Mouse (Mus musculus) forebrain, embryonic 16.5 days (tissue): ENCODE results near the gene Hapln4. TPM values are rescaled to one million over a fixed set of nuclear protein-coding genes. Genes with fewer than 3 reads are reported as not detected.

Experiments
- ATAC-seq: fragments of 200-750 bp; cut with Nextera tagmentation; 2 replicates; pipeline ENCODE4 v1.8.0; 2017; ENCODE audit warnings: mild to moderate bottlenecking, moderate library complexity
- H3K27ac ChIP-seq: fragments of 300-500 bp; sonication (generic); 2 replicates; pipeline ENCODE4 v1.5.1; 2014; ENCODE audit warnings: low read length, control low read depth
- H3K27me3 ChIP-seq: fragments of 300-500 bp; sonication (generic); replicated peaks from 2 replicates; pipeline ENCODE4 v1.6.1; 2014; ENCODE audit warnings: low read length; ENCODE audit not compliant: control insufficient read depth, insufficient read depth
- H3K36me3 ChIP-seq: fragments of 300-500 bp; sonication (generic); 2 replicates; pipeline ENCODE4 v1.6.1; 2014; ENCODE audit not compliant: control insufficient read depth, insufficient read depth
- H3K4me1 ChIP-seq: fragments of 300-500 bp; sonication (generic); replicated peaks from 2 replicates; pipeline ENCODE4 v1.6.1; 2014; ENCODE audit warnings: low read length; ENCODE audit not compliant: control insufficient read depth, insufficient read depth
- H3K4me2 ChIP-seq: fragments of 300-500 bp; sonication (generic); 2 replicates; pipeline ENCODE4 v1.6.1; 2014; ENCODE audit warnings: mild to moderate bottlenecking, low read length, control low read depth
- H3K4me3 ChIP-seq: fragments of 300-500 bp; sonication (generic); replicated peaks from 2 replicates; pipeline ENCODE4 v1.5.1; 2014; ENCODE audit warnings: mild to moderate bottlenecking, low read length, control low read depth
- H3K9ac ChIP-seq: fragments of 300-500 bp; sonication (generic); replicated peaks from 2 replicates; pipeline ENCODE4 v1.6.1; 2014; ENCODE audit warnings: low read depth, low read length, control low read depth
- H3K9me3 ChIP-seq: fragments of 300-500 bp; sonication (generic); 2 replicates; pipeline ENCODE4 v1.6.1; 2016; ENCODE audit warnings: low read length; ENCODE audit not compliant: control insufficient read depth
- WGBS: fragments of 180-500 bp; shearing (Covaris S2); extraction: QIAGEN DNeasy Blood & Tissue Kit; methylation state at CpG from one replicate; pipeline ENCODE4 v1.1.7; 2014; 5-methylcytosine and 5-hydroxymethylcytosine counted together
- polyA plus RNA-seq: library from polyadenylated mRNA; unstranded; fragments of >200 nt; fragmentation: Nextera tagmentation; extraction: Ambion mirVana; gene quantifications from 2 replicates; pipeline ENCODE4 v1.2.1, GENCODE M21; 2015

Gene Hapln4
- polyA plus RNA-seq, 1 experiment from 2014 or later: 0.63 TPM

- H3K4me3 ChIP-seq: no peak overlapping the region
- H3K4me1 ChIP-seq: peaks cover 49% of the 10 kb centered on the region
- H3K36me3 ChIP-seq: peaks cover 46% of the 10 kb centered on the region; the same call in 1 of the 2 replicates
- no peak for ATAC-seq
- no peak overlapping the region for H3K27ac ChIP-seq
- 23% methylated on average over 6 of the region's 6 CpGs for WGBS
- H3K4me2 ChIP-seq: no peak overlapping the region
- H3K9me3 ChIP-seq: no peaks in the 10 kb centered on the region
- no peaks in the 10 kb centered on the region for H3K27me3 ChIP-seq
- H3K9ac ChIP-seq: no peak overlapping the region
These were observed 31.2 kb downstream of the Hapln4 start for GRCm38 (mm10) chr8:70114488-70114887.

DNA sequence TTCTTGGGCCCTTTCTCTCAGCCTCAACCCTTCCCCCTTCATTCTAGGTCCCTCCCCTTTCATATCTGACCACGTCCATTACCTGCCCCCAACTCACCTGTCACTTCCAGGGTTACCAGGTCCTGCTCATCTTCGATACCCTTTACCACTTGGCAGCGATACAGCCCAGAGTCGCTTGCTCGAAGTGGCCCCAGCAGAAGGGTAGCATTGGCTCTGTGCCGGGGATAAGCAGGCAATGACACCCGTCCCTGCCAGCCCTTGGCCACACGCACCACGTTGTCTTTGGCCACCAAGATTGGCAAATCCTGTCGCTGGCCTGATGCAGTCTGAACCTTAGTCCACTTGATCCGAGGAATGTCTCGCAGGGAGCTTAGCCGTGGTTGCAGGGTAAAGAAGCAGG lies 31.6 kb downstream of the Hapln4 start:
- peaks cover 42% of the 10 kb centered on the region; the same call in 1 of the 2 replicates for H3K36me3 ChIP-seq
- H3K4me3 ChIP-seq: no peak overlapping the region
- no peak overlapping the region for H3K9ac ChIP-seq
- H3K9me3 ChIP-seq: no peaks in the 10 kb centered on the region
- WGBS: 69% methylated on average over 13 of the region's 13 CpGs
- H3K4me2 ChIP-seq: no peak overlapping the region
- no peak overlapping the region for H3K27ac ChIP-seq
- H3K4me1 ChIP-seq: peaks cover 47% of the 10 kb centered on the region
- no peaks in the 10 kb centered on the region for H3K27me3 ChIP-seq
- ATAC-seq: no peak

DNA sequence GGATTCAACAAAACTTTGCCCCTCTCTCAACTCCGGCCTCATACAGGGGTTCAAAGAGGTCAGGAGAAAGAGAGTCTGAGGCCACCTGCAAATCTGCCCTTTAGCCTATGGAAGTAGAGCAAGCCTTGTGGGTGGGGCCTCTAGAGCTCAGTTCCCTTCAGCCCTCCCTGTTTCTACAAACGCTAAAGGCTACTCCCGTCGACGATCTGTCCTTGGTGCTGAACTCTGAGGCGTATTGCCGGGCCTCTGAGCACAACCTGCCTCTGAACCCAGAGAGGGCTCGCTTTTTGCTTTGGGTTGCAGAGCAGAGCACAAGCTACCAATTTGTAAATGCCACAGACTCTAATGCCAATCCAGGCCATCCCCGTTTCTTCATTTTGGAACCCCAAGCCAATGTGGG lies 34.4 kb downstream of the Hapln4 start:
- H3K27ac ChIP-seq: no peak overlapping the region
- peak overlapping the region; percentile 25 for H3K4me3 ChIP-seq
- H3K4me2 ChIP-seq: peak overlapping the region; percentile 80
- peaks cover 18% of the 10 kb centered on the region; the same call in 1 of the 2 replicates for H3K36me3 ChIP-seq
- H3K9me3 ChIP-seq: no peaks in the 10 kb centered on the region
- H3K9ac ChIP-seq: peak overlapping the region; percentile 43
- no peak for ATAC-seq
- WGBS: 16% methylated on average over 9 of the region's 9 CpGs
- H3K27me3 ChIP-seq: no peaks in the 10 kb centered on the region
- peaks cover 41% of the 10 kb centered on the region for H3K4me1 ChIP-seq

DNA sequence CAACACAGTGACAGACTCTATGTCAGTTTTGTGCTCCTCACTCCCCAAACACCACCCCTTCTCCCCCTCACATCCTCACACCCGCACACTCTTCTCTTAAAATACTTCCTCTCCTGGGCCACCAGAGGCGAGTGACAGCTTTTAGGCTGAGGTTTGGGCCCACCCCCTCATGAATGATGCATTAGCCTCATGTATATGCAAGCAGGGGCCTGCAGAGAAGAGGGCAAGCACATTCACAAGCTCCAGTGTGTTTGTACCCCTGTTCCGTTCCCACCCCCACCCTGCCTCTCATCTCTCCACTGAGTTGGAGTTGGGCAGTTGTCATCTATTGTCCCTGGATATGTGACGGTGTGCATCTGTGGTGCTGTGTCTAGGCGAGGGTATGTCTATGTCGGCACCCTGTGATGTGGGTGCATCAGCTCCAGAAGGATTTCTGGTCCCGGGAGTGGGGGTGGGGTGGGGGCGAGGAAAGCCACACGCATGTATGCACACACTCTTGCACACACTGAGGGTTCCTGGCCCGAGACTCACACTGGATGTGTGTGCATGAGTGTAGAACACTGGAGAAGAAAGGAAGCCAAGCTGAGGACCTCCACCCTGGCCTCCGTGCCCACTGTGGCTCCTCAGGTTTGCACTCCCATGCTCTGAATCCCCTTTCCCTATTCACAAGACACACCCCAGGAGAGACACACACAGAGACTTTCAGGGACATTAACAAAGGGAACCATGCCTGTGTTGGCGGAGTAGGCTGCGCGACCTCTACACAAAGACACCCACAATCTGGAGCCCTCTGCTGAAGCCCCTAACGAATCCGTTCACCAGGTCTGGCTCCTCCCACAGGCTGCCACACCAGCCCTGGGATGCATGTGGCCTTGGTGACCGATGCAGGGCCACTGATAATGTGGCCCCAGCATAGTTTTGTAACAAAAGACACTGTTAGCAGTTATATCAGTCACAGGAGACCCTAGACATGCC lies 35.8 kb downstream of the Hapln4 start:
- Histone ChIP-seq H3K9me3 (no peaks in the 10 kb centered on the region), H3K4me3 (peak overlapping the region; percentile 76), H3K4me1 (peaks cover 35% of the 10 kb centered on the region), H3K27me3 (no peaks in the 10 kb centered on the region), H3K36me3 (peaks cover 16% of the 10 kb centered on the region; the same call in 1 of the 2 replicates), H3K4me2 (peak overlapping the region; percentile 80), H3K27ac (peak overlapping the region; percentile 93), H3K9ac (peak overlapping the region; percentile 86)
- ATAC-seq: peak; percentile 91
- WGBS: 0% methylated on average over 17 of the region's 17 CpGs

- Histone ChIP-seq H3K27ac (peak within 1 kb of the TSS; percentile 93), H3K4me1 (peaks cover 27% of the 10 kb centered on the region), H3K36me3 (peaks cover 6% of the 10 kb centered on the region; the same call in 1 of the 2 replicates), H3K4me2 (peak within 1 kb of the TSS; percentile 80), H3K9me3 (no peaks in the 10 kb centered on the region), H3K27me3 (no peaks in the 10 kb centered on the region), H3K9ac (peak within 1 kb of the TSS; percentile 86), H3K4me3 (peak within 1 kb of the TSS; percentile 76)
- ATAC-seq: peak; percentile 55
- under 1% methylated on average over 19 of the region's 19 CpGs for WGBS
These were observed 37.4 kb downstream of the Hapln4 start, which contains the start of gene Ncan for GRCm38 (mm10) chr8:70120667-70121066. Gene Ncan (minus strand): TSS chr8:70120873.

DNA sequence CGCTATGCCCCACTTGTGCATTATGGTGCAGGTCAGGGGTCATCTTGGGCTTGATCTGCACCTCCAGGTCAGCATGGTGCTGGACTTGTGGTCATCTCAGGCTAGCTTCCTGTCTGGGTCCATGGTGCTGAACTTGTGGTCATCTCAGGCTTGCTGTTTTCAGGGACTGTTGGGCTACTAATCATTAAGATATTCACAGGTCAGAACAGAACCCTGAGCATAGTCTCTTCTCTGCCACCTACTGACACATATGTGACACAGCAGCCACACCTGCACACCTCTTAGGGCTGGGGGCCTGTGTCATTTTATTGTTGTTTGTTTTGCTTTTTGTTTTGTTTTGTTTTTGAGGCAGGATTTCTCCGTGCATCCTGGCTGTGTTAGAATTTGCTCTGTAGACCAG lies 39.6 kb downstream of the Hapln4 start:
- H3K4me1 ChIP-seq: peaks cover 11% of the 10 kb centered on the region
- no peaks in the 10 kb centered on the region for H3K9me3 ChIP-seq
- H3K4me2 ChIP-seq: no peak overlapping the region
- no peak overlapping the region for H3K4me3 ChIP-seq
- no peaks in the 10 kb centered on the region for H3K27me3 ChIP-seq
- 56% methylated on average over 2 of the region's 2 CpGs for WGBS
- no peak for ATAC-seq
- H3K27ac ChIP-seq: no peak overlapping the region
- H3K9ac ChIP-seq: no peak overlapping the region
- H3K36me3 ChIP-seq: no peaks in the 10 kb centered on the region

- Histone ChIP-seq H3K4me2 (no peak overlapping the region), H3K36me3 (no peaks in the 10 kb centered on the region), H3K27me3 (no peaks in the 10 kb centered on the region), H3K4me1 (peaks cover 19% of the 10 kb centered on the region), H3K9me3 (no peaks in the 10 kb centered on the region), H3K4me3 (no peak overlapping the region), H3K27ac (no peak overlapping the region), H3K9ac (no peak overlapping the region)
- no peak for ATAC-seq
- 65% methylated on average over 8 of the region's 8 CpGs for WGBS
These were observed 41.7 kb downstream of the Hapln4 start for GRCm38 (mm10) chr8:70124992-70125391.

GRCm38 (mm10) chr8:70128435-70128834 lies 45.2 kb downstream of the Hapln4 start:
- Histone ChIP-seq H3K27me3 (no peaks in the 10 kb centered on the region), H3K36me3 (no peaks in the 10 kb centered on the region), H3K4me2 (no peak overlapping the region), H3K27ac (peak overlapping the region; percentile 71), H3K9ac (0 out of 2 replicates have a peak overlapping the region, but pooled peaks have one; percentile 4), H3K4me3 (no peak overlapping the region), H3K4me1 (peaks cover 30% of the 10 kb centered on the region), H3K9me3 (no peaks in the 10 kb centered on the region)
- ATAC-seq: peak; percentile 24; the same call in 1 of the 2 replicates
- 36% methylated on average over 3 of the region's 3 CpGs for WGBS

- H3K9ac ChIP-seq: no peak overlapping the region
These were observed 46.2 kb downstream of the Hapln4 start for GRCm38 (mm10) chr8:70129309-70129952.

More at GRCm38 (mm10) chr8:70129309-70129952, 46.2 kb downstream of the Hapln4 start:
- Histone ChIP-seq H3K9me3 (no peaks in the 10 kb centered on the region), H3K4me3 (no peak overlapping the region), H3K36me3 (peaks cover 4% of the 10 kb centered on the region), H3K27ac (peak overlapping the region; percentile 71), H3K4me1 (peaks cover 30% of the 10 kb centered on the region), H3K4me2 (no peak overlapping the region), H3K27me3 (no peaks in the 10 kb centered on the region)
- 37% methylated on average over 9 of the region's 9 CpGs for WGBS
- peak; percentile 68 for ATAC-seq
